Mouse (Mus musculus) frontal cortex, postnatal 25 days (tissue): ENCODE results near the gene Cemip.

Experiments used
- DNase-seq, 2 experiments: peaks; one replicate each; pipeline ENCODE4 v3.0.0; 2022; ENCODE audit warnings: low spot score in 2 of 2

Cemip gene

DNA sequence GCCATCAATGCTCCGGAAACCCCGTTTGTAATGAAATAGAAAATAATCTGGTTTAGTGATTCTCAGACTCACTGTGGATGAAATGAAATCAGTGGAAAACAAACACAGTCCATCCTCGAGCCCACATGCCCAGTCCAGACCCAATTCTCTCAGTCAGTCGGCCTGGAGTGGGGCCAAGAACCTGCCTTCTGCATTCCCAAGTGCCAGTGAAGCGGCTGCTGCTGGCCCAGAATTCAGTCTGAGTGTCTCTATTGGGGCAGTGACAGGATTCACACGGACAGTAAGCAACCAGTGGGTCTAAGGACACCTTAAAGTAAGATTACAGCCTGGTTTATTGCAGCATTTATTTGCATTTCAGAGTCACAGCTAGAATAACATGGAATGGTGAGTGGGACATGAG lies 10.2 kb upstream of the Cemip start:
- DNase-seq = no peak

DNA sequence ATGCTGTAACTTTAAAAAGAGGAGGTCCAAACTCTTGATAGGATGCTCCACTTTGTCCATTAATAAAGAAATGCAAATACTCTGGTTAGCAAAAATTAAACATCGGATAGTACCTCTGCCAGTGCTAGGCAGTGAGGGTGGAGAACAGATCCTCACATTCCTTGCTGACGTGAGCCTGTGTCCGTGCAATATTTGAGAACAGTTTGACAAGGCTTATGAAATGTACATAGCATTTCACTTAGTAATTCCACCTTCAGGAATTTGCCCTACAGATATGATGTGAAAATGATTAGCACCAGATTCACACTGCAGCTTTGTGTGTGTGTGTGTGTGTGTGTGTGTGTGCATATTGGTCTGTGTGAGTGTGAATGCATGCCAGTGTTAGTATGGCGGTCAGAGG lies 4.5 kb upstream of the Cemip start:
- DNase-seq = no peak

DNA sequence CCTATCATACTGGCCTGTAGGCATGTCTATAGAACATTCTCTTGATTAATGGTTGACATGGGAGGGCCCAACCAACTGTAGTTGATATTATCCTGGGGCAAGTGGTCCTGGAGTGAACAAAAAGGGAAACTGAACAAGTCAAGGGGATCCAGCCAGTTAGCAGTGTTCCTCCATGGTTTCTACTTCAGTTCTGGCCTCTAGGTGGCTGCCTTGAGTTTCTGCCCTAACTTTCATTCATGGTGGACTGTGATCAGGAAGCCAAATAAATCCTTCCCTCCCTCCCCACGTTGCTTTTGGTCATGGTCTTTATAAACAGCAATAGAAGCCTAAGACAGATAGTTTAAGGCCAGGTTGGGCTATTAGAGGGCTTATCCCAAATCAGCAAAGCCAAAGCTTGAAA lies 3.5 kb upstream of the Cemip start:
- no peak for DNase-seq

DNA sequence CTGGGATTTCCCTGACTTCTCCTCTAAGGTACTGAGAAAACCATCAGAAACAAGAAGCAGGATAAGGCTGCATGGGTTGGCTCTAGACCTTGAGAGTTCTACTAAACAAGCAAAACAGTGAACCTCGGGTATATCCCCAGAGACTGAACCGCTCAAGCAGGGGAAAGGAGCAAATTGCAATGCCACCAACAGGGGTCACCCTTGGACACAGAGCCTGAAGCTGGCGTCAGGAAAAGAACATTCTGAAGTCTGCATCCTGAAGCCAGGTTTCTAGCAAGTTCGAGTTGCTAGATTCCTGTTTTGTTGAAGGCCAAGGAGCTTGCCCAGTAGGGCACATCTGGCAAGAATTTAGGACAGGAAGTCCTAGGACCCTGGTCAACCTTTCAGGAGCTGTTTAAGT lies 2.7 kb upstream of the Cemip start:
- peak; percentile 58 to 63 for DNase-seq

DNA sequence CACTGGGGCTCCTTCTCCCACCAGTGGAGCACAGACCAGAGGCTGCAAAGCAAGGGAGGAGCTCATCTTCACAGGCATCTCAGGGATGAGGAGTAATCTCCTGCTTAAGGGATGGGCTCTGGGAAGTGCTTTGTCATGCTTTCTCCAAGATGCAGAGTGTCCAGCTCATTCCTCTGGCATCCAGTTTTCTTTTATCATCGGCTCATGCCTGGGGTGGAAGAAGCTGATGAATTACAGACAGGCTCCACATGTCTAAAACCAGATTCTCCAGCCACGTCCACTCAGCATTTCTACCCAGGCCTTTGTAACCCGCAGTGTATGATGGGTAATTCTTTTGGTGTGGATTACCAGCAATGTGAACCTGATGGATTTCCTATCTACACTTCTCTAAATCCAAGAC lies 1.9 kb upstream of the Cemip start:
- no peak for DNase-seq

DNA sequence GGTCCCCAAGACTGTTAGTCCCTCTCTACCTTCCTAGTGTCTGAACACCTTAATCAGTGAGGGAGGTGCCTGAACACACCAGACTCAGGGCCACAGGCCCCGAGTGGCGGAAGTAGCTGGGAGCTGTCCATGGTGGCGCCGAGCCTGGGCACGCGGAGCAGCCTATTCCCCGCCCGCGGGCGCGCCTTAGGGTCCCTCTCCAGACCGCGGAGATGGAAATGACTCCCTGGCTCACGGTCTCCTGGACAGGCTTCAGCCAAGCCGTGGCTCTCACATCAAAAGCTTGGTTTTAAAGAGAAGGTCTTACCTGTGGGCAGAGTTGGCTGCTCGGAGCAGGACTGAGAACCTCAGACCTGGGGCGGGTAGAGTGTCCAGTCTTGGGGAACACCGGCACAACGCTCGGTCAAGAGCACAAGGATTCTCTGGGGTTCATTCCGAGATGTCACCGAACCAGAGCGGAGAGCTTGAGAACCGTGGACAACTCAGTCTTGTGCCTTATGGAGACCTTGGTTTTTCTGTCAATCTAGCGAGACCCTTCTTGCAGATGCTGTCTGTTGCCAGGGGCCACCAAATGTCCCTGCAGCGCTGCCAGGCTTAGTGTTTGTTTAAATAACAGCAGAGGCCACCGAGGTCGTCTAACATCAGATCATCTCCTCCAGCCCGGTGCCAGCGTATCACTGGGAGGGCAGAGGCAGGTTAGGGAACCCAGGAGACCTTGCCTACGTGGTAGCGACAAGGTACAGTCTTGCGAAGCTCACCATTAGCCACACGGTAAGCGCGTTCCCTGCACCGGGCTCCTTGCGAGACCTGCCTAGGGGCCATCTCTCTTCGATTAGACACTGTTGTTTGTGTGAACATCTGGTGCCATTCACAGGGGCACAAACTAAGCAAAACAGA lies 1.0 kb downstream of the Cemip start:
- peak; percentile 15 to 17 for DNase-seq

DNA sequence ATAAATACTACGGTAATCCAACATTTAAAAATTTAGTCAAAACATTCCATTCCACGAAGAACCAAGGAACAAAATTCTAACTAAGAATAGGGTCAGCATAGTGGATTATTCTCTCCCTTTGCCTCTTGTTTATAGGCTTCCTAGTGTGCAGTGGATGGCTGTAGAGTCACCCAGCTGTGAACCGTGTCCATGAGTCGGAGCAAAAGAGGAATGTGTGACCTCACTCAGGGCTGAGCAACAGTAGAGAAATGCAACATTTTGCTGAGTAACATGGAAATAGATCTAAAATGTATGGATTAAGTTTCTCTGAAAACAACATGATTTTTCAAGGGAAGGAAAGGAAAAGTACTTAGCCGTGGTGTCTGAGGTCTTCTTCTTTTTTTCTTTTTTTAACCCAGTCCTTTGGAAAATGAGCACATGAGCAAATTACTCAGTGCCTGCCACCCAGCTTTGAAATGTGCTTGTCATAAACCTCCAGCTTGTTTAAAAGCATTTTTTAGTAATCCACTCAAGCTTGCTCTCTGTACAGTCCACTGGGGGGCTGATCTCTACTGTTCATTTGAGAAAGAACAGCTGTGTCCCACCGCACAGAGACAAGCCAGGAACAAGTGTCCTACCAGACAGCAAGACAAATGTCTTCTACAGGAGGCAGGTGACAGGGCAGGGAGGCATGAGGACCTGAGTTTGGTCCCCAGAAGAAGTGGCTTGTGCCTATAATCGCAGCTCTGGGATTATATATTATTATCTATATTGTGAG lies 8.9 kb downstream of the Cemip start:
- DNase-seq = no peak

DNA sequence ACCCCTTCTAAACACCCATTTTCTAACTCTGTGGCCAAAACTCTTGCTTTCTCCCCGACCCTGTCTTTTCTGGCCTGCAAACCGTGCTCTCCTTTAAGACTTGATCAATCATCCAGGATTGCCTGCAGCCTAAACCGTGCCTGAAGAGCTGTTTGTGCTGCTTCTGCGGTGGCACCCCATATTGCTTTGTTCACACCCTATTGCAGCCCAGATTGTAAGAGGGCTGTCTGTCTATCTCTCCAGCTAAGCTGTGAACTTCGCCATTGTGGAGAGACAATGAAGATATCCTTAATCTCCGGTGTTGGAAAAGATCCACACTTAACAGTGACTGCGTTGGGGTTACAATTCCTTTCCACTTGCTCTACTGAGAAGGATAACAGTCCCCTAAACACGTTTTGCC lies 12.0 kb downstream of the Cemip start:
- no peak for DNase-seq

DNA sequence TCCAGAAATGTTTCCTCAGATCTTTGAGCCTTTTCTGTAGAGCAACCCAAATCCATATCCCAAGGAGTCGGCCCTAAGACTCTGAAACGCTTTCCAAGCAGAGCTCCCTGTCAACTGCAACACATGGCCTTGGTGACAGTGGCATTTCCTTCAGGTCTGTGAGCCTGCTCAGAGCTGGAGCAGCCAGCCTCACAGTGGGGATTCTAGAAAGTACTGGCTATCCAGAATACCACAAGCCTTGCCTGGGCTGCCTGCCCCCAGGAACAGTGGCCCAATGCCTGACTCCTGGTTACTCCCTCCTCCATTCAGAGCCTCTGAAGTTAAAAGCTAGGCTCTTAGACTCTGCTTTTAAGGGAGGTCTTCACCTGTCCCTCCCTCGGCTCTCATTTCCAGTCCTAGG lies 12.4 kb downstream of the Cemip start:
- DNase-seq = no peak

DNA sequence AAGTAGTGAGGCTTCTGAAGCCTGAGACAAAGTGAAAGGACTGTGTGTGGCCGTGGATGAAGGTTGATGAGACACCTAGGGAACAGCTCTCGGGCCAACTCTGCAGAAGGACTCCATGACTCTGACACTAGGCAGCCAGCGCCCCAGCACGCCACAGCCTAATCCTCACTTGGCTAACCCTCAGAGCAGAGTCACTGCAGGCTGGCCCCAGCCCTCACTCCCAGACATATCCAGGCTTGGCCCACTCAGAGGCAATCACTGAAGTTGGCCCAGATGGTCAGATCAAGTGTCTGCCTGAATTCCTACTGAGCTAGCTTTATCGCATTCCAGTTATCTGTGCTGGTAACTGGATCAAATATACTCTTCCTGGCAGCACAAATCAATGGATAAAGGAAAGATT lies 17.4 kb downstream of the Cemip start:
- DNase-seq = no peak

DNA sequence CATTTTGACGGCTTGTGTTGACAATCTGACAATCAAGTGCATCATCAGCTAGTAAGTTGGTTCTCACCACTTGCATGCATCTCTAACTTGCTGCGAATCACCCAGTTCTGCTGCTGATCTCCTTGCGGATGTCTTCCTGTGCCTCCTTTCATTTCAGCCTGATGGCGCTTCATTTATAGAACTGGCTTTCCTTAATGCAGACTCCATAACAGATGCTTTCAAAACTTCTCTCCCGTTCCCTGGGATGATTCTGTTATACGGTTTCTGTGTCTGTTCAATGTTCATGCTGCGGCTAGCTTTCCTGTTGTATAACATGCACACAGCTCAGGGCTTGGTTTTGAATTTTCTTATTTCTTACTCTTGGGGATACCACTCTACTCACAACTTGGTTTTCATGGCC lies 26.5 kb downstream of the Cemip start:
- no peak for DNase-seq

DNA sequence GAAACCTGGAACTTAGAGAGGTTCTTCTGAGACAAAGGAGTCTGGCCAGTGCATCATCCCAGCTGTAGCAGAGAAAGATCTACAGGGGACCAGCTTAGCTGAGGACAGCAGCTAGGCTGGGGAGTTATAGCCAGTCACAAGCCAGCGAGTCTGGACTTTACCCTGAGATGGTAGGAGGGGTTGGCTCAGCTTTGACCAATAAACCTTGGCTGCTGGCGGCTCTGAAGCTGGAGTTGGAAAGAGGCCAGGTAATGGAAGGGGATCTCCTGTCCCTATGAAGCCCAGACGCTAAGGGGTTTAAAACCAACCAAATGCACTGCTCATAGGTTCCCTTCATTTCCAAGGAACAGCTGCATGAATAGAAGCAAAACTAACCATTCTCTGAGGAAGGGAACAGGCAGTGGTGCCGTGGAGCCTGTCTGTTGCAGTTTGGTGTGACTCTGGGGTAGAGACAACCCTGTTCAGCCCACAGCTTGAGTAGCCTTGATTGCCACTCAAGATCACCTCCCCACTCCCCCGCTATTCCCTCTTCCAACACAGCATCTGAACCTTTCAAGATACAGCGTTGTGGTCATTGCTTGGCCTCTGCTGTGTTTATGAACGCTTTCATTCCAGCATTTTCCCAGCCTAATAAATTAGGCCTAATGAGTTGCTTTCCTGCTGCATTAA lies 30.2 kb downstream of the Cemip start:
- DNase-seq = no peak

DNA sequence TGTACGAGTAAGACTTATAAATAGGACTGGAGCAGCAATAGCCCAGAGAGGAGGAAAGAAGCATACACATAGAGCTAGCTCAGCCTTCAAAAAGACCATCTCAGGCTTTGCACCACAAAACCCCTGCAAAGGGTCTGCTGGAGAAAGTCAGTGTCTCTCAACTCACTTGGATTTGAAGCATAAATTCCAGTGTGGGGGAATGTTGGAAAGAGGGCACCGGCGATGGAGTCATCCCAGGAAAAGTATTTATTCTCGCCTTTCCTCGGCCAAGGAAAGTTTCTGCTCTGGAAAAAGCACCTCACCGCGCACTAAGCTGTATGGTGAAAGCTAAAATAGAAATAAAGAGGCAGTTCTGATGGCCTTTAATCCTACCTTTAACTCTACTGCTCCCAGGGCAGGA lies 32.4 kb downstream of the Cemip start:
- DNase-seq = no peak

DNA sequence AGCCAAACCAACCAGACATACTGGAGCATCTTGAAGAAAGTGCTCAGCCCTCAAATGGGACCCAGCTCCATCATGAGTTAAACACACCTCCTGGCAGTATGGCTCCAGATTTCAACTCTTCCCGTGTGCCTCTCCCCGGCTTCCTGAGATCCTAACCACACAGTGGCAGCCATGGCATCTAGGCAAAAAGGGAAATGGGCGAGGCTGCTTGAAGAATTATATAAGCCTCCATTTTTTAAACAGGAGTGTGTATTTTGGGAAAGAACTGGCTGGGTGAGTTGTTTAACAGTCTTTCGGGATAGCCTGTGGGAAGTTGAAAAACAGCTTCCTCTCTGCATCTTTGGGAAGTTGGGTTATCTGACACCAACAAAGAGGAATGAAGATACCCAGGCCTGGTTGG lies 34.9 kb downstream of the Cemip start:
- no peak for DNase-seq

DNA sequence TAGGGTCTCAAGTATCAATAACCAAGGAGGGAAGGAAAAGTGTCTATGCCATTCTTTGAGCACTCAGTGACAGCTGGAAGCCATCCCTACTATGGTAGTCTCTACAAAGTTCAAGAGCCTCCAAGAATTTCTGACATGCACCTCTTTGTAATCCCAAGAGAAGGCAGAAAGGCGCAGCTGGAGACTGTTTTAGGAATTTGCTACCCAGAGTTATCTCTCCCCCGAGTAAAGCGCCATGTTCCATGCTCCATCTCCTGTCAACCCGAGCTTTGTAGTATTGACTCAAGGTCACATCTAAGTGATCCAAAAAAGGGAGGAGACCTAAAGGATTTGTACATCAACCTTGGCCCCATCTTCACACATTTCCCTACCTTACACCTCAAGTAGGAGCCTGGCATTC lies 40.8 kb downstream of the Cemip start:
- DNase-seq = no peak

DNA sequence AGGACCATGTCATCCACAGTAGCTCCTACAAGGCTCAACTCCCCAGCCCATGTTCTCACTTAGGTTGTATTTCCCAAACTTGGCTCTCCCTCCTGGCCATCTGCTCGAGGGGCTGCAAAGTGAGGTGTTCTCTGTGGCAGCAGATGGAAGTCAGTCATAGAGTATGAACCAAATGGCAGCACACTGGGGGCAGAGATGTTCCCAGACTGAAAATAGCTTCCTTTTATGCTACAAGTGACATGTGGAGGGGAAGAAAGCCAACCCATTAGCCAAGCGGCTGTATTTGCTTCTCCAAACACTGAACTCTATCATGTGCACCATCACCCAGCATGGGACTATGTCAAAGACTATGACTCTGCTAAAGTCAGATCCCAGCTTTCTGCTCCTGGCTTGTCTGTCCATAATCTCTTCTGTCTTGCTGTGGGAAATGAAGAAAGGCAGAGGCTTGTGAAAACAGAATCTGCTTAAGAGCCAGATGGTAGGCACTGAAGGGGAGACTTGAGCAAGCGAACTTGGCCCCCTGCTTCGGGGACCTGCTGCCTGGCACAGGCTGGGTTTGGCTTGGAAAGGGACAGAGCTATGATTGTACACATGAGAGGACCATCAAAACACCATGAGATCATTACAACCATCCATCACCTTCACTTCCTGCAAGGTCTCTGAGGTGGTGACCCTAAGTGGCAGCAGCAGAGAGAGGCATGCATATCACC lies 41.6 kb downstream of the Cemip start:
- DNase-seq = peak in 1 of 2 experiments; percentile 61

DNA sequence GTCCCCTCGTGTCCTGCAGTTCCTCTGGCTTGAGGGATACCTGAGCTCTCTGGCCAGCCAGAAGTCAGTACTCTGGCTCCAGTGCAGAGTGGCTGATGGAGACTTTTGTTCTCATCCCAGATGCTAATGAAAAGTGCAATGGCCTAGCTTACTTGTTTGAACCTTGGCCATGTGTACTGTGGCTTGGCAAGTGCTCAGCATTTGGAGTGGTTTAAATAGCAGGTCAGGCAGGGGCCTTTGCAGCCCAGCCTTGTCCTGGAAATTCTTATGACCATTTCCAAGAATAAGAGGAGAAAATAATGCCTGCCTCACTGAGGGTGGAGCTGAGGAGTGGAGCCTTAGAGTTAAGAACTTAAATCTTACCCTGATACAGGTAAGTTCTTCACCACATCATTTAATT lies 43.6 kb downstream of the Cemip start:
- DNase-seq = no peak

DNA sequence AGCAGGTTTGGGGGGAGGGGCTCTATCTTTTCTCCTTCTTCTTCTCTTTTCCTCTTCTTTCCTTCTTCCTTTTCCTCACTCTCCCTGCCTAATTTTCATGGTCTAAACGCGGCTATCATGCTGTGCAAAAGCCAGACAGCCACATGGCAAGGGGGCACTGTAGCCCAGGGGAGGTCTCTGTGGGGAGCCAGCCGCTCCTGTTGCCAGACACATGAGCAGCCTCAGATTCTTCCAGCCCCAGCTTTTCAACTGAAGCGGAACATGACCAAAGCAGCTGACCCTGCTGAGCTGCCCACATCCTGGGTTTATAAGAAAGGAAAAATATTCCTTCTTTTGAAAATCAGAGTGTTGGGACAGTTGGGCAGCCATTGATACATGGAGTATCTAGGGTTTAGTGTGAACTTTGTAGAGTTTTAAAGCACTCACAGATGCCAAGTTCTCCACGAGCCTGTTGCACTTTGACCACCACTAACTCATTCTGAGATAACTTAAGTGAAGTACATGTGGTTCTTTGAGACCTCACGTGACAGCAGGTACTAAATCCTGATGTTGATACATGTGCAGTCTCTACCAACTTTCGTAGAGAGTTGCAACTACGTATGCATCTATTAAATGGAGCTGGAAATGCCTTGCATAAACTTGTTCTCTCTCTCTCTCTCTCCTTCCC lies 46.3 kb downstream of the Cemip start:
- DNase-seq = no peak

DNA sequence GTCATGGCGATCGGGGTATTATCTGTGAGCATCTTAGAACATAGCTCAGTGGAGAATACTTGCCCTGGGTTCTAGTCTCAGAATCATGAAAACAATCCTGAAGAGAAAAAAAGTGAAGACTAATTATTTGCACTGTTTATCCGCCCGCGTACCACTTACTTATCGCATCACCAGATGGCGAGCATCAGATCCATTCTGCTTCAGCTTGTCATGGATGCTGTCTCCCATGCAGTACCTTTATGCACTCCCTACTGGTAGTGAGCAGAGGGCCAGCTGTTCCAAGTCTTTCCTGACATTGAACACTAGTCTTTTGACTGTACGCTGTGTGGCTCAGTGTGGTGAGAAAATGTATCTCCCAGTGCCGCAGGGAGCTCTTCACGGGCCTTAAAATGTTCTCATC lies 47.7 kb downstream of the Cemip start:
- DNase-seq = no peak

DNA sequence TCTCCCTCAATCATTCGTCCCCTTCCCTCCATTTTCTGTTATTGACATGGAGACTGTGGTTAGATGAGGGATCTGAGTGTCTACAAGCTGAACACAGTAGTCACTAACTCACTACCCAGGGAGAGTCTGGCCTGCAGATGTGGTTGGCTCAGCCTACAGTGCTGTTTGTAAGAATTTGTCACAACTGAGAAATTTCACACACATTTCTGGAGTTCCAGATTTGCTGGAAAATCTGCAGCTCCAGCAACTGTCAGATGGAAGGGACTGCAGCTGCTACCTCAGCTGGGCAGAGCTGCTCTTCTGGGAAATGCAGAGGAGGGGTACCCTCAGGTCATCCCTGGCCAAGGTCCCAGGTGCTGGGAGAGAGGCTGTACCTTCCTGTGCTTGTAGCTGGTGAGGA lies 53.5 kb downstream of the Cemip start:
- no peak for DNase-seq

DNA sequence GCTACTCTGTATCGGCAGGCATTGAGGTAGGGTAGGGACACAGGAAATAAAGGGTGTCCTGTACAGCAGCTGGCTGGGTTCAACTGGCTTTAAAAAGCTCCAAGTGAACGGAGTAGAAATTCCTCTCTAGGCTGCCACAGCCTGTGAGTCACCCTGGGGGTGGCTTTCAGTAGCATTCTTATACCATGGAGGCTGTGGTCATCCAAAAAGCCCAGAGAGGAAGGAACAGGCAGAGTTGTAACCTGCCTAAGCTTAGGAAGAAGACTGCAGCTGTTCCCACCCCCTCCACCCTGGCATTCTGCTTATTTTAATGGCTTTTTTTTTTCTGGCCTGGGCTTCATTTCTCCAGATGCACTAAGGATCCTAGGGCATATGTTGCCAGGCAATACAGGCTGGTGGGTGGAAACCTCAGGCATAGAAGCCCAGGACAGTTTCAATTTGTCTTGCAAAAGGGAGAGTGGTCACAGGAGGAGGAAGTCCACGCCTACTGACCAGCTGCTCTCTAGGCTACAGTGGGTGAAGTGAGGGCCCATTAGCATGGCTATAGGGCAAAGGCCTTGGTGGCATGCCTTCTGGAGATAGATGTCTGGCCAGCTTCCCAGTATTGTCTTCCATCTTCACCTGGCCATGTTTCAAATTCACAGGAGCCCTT lies 57.1 kb downstream of the Cemip start:
- DNase-seq = no peak
